Mouse (Mus musculus) heart, adult 8-10 months (tissue): ENCODE data around the gene Zfp26. TPM values are rescaled to one million over a fixed set of nuclear protein-coding genes. Genes with fewer than 3 reads are reported as not detected.

Experiments used
- total RNA-seq, 4 experiments: library from RNA; stranded (reverse); gene quantifications; 2 replicates each; pipeline ENCODE4 v1.2.4; 2022

The Zfp26 gene
- total RNA-seq, 4 experiments from 2014 or later, result 5.8 to 8.3 (median 6.4) TPM

Other genes starting within 250 kb of the Zfp26 start
- not detected for gene Olfr871, start 248.0 kb downstream of the Zfp26 start, total RNA-seq
- not detected for gene Olfr872, start 223.0 kb downstream of the Zfp26 start, total RNA-seq
- not detected for gene Olfr39, start 177.8 kb downstream of the Zfp26 start, total RNA-seq
- not detected for gene Olfr873, start 161.6 kb downstream of the Zfp26 start, total RNA-seq
- under 1 TPM in 1 of 4 experiments, not detected in 3; 0.08 TPM for gene Olfr18, start 124.1 kb downstream of the Zfp26 start, total RNA-seq
- 10 to 100 TPM; 10.6 to 11.2 (median 10.8) TPM for gene Zfp560, start 75.0 kb downstream of the Zfp26 start, total RNA-seq
- gene Zfp426, start 32.6 kb upstream of the Zfp26 start, total RNA-seq, result 10 to 100 TPM in 2 of 4 experiments, 1 to 10 TPM in 2; 9.3 to 11.2 (median 9.9) TPM
- gene Zfp266, start 61.3 kb upstream of the Zfp26 start, total RNA-seq, result 10 to 100 TPM; 20.3 to 28.4 (median 21.8) TPM
- 1 to 10 TPM; 3.2 to 5.7 (median 5.1) TPM for gene Zfp846, start 121.1 kb upstream of the Zfp26 start, total RNA-seq
- gene Ubl5, start 182.7 kb upstream of the Zfp26 start, total RNA-seq, result 100 to 1,000 TPM; 229 to 288 (median 277) TPM
- 10 to 100 TPM in 2 of 4 experiments, 1 to 10 TPM in 2; 8.2 to 11.4 (median 10.2) TPM for gene Fbxl12, start 184.6 kb upstream of the Zfp26 start, total RNA-seq
- gene Pin1, start 191.9 kb upstream of the Zfp26 start, total RNA-seq, result 10 to 100 TPM; 18.2 to 20.3 (median 19.7) TPM